Mouse (Mus musculus) embryonic facial prominence, embryonic 11.5 days (tissue): ENCODE results near the gene Ptpn18. TPM values are rescaled to one million over a fixed set of nuclear protein-coding genes. Genes with fewer than 3 reads are reported as not detected.
"Not testable (repeated sequence)": the region's sequence is repeated elsewhere in the genome, so short reads cannot be mapped to it uniquely, and the experiment has no call there.

ENCODE experiments used
- ATAC-seq: fragments of 200-750 bp; cut with Nextera tagmentation; replicated peaks from 2 replicates; pipeline ENCODE4 v1.8.0; 2017; ENCODE audit warnings: low read depth; ENCODE audit not compliant: insufficient number of reproducible peaks, low FRiP score, low TSS enrichment
- DNase-seq: peaks from one replicate; pipeline ENCODE4 v3.0.0-alpha.2; 2015; ENCODE audit warnings: low spot score
- H3K27ac ChIP-seq: fragments of 300-500 bp; sonication (generic); replicated peaks from 2 replicates; pipeline ENCODE4 v1.5.1; 2014; ENCODE audit warnings: mild to moderate bottlenecking, low read depth, low read length, control low read depth
- H3K27me3 ChIP-seq: fragments of 300-500 bp; sonication (generic); 2 replicates; pipeline ENCODE4 v1.6.1; 2014; ENCODE audit warnings: mild to moderate bottlenecking, low read length, moderate library complexity, mixed read lengths; ENCODE audit not compliant: control insufficient read depth, insufficient read depth
- H3K36me3 ChIP-seq: fragments of 300-500 bp; sonication (generic); replicated peaks from 2 replicates; pipeline ENCODE4 v1.6.1; 2014; ENCODE audit warnings: low read depth, mild to moderate bottlenecking, low read length, moderate library complexity, mixed read lengths; ENCODE audit not compliant: control insufficient read depth, insufficient read depth
- H3K4me1 ChIP-seq: fragments of 300-500 bp; sonication (generic); 2 replicates; pipeline ENCODE4 v1.6.1; 2014; ENCODE audit warnings: low read length, mixed read lengths; ENCODE audit not compliant: control insufficient read depth, insufficient read depth
- H3K4me2 ChIP-seq: fragments of 300-500 bp; sonication (generic); 2 replicates; pipeline ENCODE4 v1.6.1; 2014; ENCODE audit warnings: low read depth, mild to moderate bottlenecking, control low read depth, low read length, moderate library complexity
- H3K4me3 ChIP-seq: fragments of 300-500 bp; sonication (generic); 2 replicates; pipeline ENCODE4 v1.5.1; 2014; ENCODE audit warnings: low read depth, low read length, control low read depth
- H3K9ac ChIP-seq: fragments of 300-500 bp; sonication (generic); replicated peaks from 2 replicates; pipeline ENCODE4 v1.6.1; 2014; ENCODE audit warnings: mild to moderate bottlenecking, control low read depth, low read length
- H3K9me3 ChIP-seq: fragments of 300-500 bp; sonication (generic); replicated peaks from 2 replicates; pipeline ENCODE4 v1.6.1; 2016; ENCODE audit warnings: mild to moderate bottlenecking, low read length, inconsistent platforms, mixed read lengths; ENCODE audit not compliant: control insufficient read depth
- WGBS: fragments of 180-500 bp; shearing (Covaris S2); extraction: QIAGEN DNeasy Blood & Tissue Kit; methylation state at CpG from one replicate; pipeline ENCODE4 v1.1.7; 2014; 5-methylcytosine and 5-hydroxymethylcytosine counted together
- polyA plus RNA-seq: library from polyadenylated mRNA; unstranded; fragments of >200 nt; fragmentation: Nextera tagmentation; extraction: Ambion mirVana; gene quantifications from 2 replicates; pipeline ENCODE4 v1.2.1, GENCODE M21; 2014

Gene Ptpn18
- polyA plus RNA-seq, 1 experiment from 2014 or later = 4.2 TPM

DNA sequence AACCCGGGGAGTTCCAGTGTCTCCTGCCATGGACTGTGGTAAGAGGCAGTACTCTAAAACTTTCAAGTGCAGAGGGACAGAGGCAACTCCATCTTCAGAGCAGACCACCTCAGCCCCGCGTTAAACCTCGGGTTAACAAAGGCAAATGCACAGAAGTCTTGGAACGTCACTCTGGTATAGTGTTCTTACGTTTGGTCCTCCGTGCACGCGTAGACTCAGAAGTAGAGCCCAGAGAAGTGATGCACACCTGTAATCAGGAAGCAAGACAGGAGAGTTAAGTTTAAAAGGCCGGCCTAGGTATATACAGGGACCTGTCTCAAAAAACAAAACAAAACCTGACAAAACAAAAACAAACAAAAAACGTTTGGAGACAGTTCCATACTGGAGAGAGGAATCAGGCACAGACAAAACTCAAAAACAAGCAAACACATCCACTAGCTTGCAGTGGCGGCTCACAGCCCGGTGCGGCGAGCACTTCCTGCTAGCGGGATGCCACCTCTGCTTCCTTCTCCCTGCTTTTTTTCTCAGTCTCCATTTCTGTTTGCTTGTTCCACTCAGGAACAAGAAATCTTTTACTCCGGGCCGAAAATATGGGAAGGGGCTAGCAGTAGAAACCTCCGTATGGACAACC is 25.6 kb upstream of the Ptpn18 start:
- H3K4me1 ChIP-seq = no peaks in the 10 kb centered on the region
- no peaks in the 10 kb centered on the region; the same call in 1 of the 2 replicates for H3K36me3 ChIP-seq
- H3K4me2 ChIP-seq = peak overlapping the region; percentile 52
- no peaks in the 10 kb centered on the region for H3K27me3 ChIP-seq
- H3K9ac ChIP-seq = peak overlapping the region; percentile 2
- WGBS = 10% methylated on average over 19 of the region's 19 CpGs
- 0 out of 2 replicates have a peak, but pooled peaks have one; percentile 14 for ATAC-seq
- H3K9me3 ChIP-seq = peaks cover 10% of the 10 kb centered on the region
- H3K4me3 ChIP-seq = peak overlapping the region; percentile 63
- peak; percentile 52 for DNase-seq
- H3K27ac ChIP-seq = no peak overlapping the region

GRCm38 (mm10) chr1:34434660-34435160 is 24.9 kb upstream of the Ptpn18 start:
- peak overlapping the region; percentile 63 for H3K4me3 ChIP-seq
- peak overlapping the region; percentile 72 for H3K27ac ChIP-seq
- H3K27me3 ChIP-seq = no peaks in the 10 kb centered on the region
- peak; percentile 93 for DNase-seq
- 0 out of 2 replicates have a peak, but pooled peaks have one; percentile 14 for ATAC-seq
- peak overlapping the region; percentile 78 for H3K9ac ChIP-seq
- peaks cover 6% of the 10 kb centered on the region for H3K9me3 ChIP-seq
- no peaks in the 10 kb centered on the region; the same call in 1 of the 2 replicates for H3K36me3 ChIP-seq
- H3K4me1 ChIP-seq = no peaks in the 10 kb centered on the region
- peak overlapping the region; percentile 52 for H3K4me2 ChIP-seq
- under 1% methylated on average over 30 of the region's 30 CpGs for WGBS

DNA sequence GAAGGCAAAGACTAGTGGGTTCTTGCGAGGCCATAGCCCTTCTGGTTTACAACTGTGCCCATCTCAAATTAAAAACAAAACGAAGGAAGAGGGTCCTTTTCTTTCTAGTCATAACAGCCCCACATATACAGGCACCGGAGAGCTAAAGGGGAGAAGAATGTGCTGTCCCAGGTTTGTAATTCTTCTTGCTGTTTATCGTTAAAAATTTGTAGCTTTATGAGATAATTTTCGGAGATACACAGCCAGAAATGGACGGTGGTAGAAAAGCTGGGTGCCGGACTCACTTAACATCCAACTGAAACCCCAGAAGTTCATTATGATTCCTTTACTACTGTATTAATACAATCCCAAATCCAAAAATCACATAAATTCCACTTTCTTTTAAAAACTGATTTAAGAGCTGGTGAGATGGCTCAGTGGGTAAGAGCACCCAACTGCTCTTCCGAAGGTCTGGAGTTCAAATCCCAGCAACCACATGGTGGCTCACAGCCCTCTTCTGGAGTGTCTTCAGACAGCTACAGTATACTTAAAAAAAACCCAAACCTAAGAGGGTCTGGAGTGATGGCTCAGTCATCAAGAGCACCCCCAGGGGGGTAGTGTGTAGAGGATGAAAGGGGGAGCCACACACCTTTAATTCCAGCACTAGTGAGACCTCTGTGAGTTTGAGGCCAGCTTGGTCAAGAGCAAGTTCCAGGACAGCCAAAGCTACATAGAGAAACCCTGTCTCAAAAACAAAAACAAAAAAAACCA is 24.0 kb upstream of the Ptpn18 start:
- peak overlapping the region; percentile 78 for H3K9ac ChIP-seq
- peak overlapping the region; percentile 72 for H3K27ac ChIP-seq
- DNase-seq = peak; percentile 9
- H3K27me3 ChIP-seq = no peaks in the 10 kb centered on the region
- WGBS = 35% methylated on average over 8 of the region's 8 CpGs
- no peak for ATAC-seq
- no peaks in the 10 kb centered on the region; the same call in 1 of the 2 replicates for H3K36me3 ChIP-seq
- peaks cover 5% of the 10 kb centered on the region for H3K9me3 ChIP-seq
- H3K4me1 ChIP-seq = no peaks in the 10 kb centered on the region
- H3K4me3 ChIP-seq = peak overlapping the region; percentile 63
- peak overlapping the region; percentile 52 for H3K4me2 ChIP-seq

- Histone ChIP-seq H3K9me3 (peaks cover 5% of the 10 kb centered on the region), H3K4me3 (no peak overlapping the region), H3K36me3 (no peaks in the 10 kb centered on the region; the same call in 1 of the 2 replicates), H3K4me1 (no peaks in the 10 kb centered on the region), H3K9ac (no peak overlapping the region), H3K27ac (no peak overlapping the region), H3K27me3 (no peaks in the 10 kb centered on the region), H3K4me2 (no peak overlapping the region)
- peak; percentile 10 for DNase-seq
- no peak for ATAC-seq
- 74% methylated on average over 3 of the region's 3 CpGs for WGBS
These were observed 23.2 kb upstream of the Ptpn18 start for GRCm38 (mm10) chr1:34436374-34436773.

GRCm38 (mm10) chr1:34437366-34437765 is 22.2 kb upstream of the Ptpn18 start:
- 90% methylated on average over 8 of the region's 8 CpGs for WGBS
- not testable (repeated sequence) for H3K27me3 ChIP-seq, H3K4me1 ChIP-seq, H3K27ac ChIP-seq, H3K36me3 ChIP-seq, H3K4me3 ChIP-seq, H3K9me3 ChIP-seq, ATAC-seq, H3K9ac ChIP-seq, H3K4me2 ChIP-seq, DNase-seq

GRCm38 (mm10) chr1:34438381-34439051 is 21.0 kb upstream of the Ptpn18 start:
- DNase-seq (no peak), ATAC-seq (no peak)
- H3K27ac ChIP-seq = no peak overlapping the region
- WGBS = 38% methylated on average over 17 of the region's 20 CpGs
- no peaks in the 10 kb centered on the region for H3K9me3 ChIP-seq
- H3K27me3 ChIP-seq = no peaks in the 10 kb centered on the region
- H3K36me3 ChIP-seq = peaks cover 7% of the 10 kb centered on the region
- H3K4me2 ChIP-seq = peak overlapping the region; percentile 48
- no peaks in the 10 kb centered on the region for H3K4me1 ChIP-seq
- peak overlapping the region; percentile 51 for H3K9ac ChIP-seq
- peak overlapping the region; percentile 73 for H3K4me3 ChIP-seq

GRCm38 (mm10) chr1:34439215-34439960 is 20.2 kb upstream of the Ptpn18 start, which contains the start of the genes Ccdc115 and Imp4:
Gene Ccdc115 (minus strand): TSS chr1:34439672.
Gene Imp4 (plus strand): TSS chr1:34439851.
- no peaks in the 10 kb centered on the region for H3K9me3 ChIP-seq
- peak within 1 kb of the TSS; percentile 62; the same call in 1 of the 2 replicates for H3K27ac ChIP-seq
- H3K4me2 ChIP-seq = peak within 1 kb of the TSS; percentile 61
- no peaks in the 10 kb centered on the region for H3K27me3 ChIP-seq
- peak within 1 kb of the TSS; percentile 73 for H3K4me3 ChIP-seq
- H3K9ac ChIP-seq = peak within 1 kb of the TSS; percentile 73
- H3K4me1 ChIP-seq = no peaks in the 10 kb centered on the region
- 0% methylated on average over 48 of the region's 48 CpGs for WGBS
- peak; percentile 99 for DNase-seq
- H3K36me3 ChIP-seq = peaks cover 9% of the 10 kb centered on the region
- ATAC-seq = peak; percentile 96
